Comparison of ENCODE assay signal across 7 mouse cellular contexts in genomic region chr8:121590203-121591177, GRCm38 (mm10). TPM values are rescaled to one million over a fixed set of nuclear protein-coding genes. Genes with fewer than 3 reads are reported as not detected.
DNase-seq lines count a peak whose midpoint lies in the region; ATAC-seq lines count a peak whose summit lies in the region.

Gene Map1lc3b, plus strand, starts transcription at chr8:121590361.

- H3K27me3 ChIP-seq in intestine, embryonic 16.5 days (replicated peaks; ENCODE audit: control insufficient read depth, insufficient read depth, low read length): no peaks in the 10 kb centered on the region
- no peaks in the 10 kb centered on the region for H3K27me3 ChIP-seq in midbrain, embryonic 11.5 days (ENCODE audit: control insufficient read depth, insufficient read depth, low read length)

- under 1% methylated on average over 92 of the region's 94 CpGs for WGBS in intestine, embryonic 16.5 days
- WGBS in midbrain, embryonic 11.5 days: under 1% methylated on average over 76 of the region's 94 CpGs

- peak within 1 kb of the TSS; percentile 80 for H3K4me2 ChIP-seq in intestine, embryonic 16.5 days (ENCODE audit: low read depth, low read length)
- peak within 1 kb of the TSS; percentile 57 for H3K4me2 ChIP-seq in midbrain, embryonic 11.5 days

- H3K27ac ChIP-seq in intestine, embryonic 16.5 days (ENCODE audit: low read length): peak within 1 kb of the TSS; percentile 66
- no peak within 1 kb of the TSS; the same call in 1 of the 2 replicates for H3K27ac ChIP-seq in midbrain, embryonic 11.5 days (ENCODE audit: low read depth, low read length)

- no peaks in the 10 kb centered on the region for H3K9me3 ChIP-seq in intestine, embryonic 16.5 days (ENCODE audit: control insufficient read depth, low read length)
- no peaks in the 10 kb centered on the region for H3K9me3 ChIP-seq in midbrain, embryonic 11.5 days (ENCODE audit: control insufficient read depth, low read length)

- H3K4me1 ChIP-seq in intestine, embryonic 16.5 days (ENCODE audit: control insufficient read depth, insufficient read depth, low read length): peaks cover 20% of the 10 kb centered on the region
- peaks cover 12% of the 10 kb centered on the region for H3K4me1 ChIP-seq in midbrain, embryonic 11.5 days (ENCODE audit: control insufficient read depth, insufficient read depth, low read length)

- H3K36me3 ChIP-seq in intestine, embryonic 16.5 days (ENCODE audit: control insufficient read depth, insufficient read depth, low read length): peaks cover 8% of the 10 kb centered on the region; the same call in 1 of the 2 replicates
- H3K36me3 ChIP-seq in midbrain, embryonic 11.5 days (ENCODE audit: control insufficient read depth, insufficient read depth, low read length): peaks cover 8% of the 10 kb centered on the region; the same call in 1 of the 2 replicates

- intact Hi-C loops in left cerebral cortex, postnatal 36 days (cut with DNase I): no loop called here

- DNase-seq in adrenal gland, adult 2 months: peak; percentile 98
- DNase-seq in embryo, embryonic 11.5 days (ENCODE audit: low read depth, low spot score): peak; percentile 92
- peak; percentile 94 to 96 for DNase-seq in gastrocnemius, postnatal 4 days (ENCODE audit: low spot score in 2 of 2)
- peak; percentile 94 to 98 for DNase-seq in left cerebral cortex, postnatal 36 days (ENCODE audit: low spot score in 2 of 2)
- DNase-seq in midbrain, embryonic 11.5 days (ENCODE audit: low spot score, missing footprints): peak; percentile 100
- peak; percentile 94 for DNase-seq in skeletal muscle tissue, adult 2 months (ENCODE audit: low read depth, low spot score)

- peak; percentile 85 for ATAC-seq in intestine, embryonic 16.5 days
- ATAC-seq in midbrain, embryonic 11.5 days (ENCODE audit: low FRiP score): peak; percentile 88

- H3K4me3 ChIP-seq in intestine, embryonic 16.5 days (ENCODE audit: low read length): peak within 1 kb of the TSS; percentile 94
- H3K4me3 ChIP-seq in midbrain, embryonic 11.5 days (ENCODE audit: low read depth, low read length): peak within 1 kb of the TSS; percentile 95

- H3K9ac ChIP-seq in intestine, embryonic 16.5 days (ENCODE audit: low read depth, low read length): peak within 1 kb of the TSS; percentile 94
- H3K9ac ChIP-seq in midbrain, embryonic 11.5 days (ENCODE audit: low read length): peak within 1 kb of the TSS; percentile 83

RNA-seq across cellular contexts. Expression of gene Map1lc3b, which starts in this region (rescaled TPM):
- total RNA-seq in adrenal gland, adult 2 months (2021): 100 to 1,000 TPM; 169 to 183 TPM
- polyA plus RNA-seq in adrenal gland, adult 2 months (2012; rRNA removed): 92.0 and 145 TPM in 2 replicates
- 100 to 1,000 TPM; 104 to 105 TPM for total RNA-seq in gastrocnemius, postnatal 4 days (2021)
- 190 and 192 TPM in 2 replicates for polyA plus RNA-seq in intestine, embryonic 16.5 days (2015; fragmentation: Nextera tagmentation; extraction: Ambion mirVana)
- total RNA-seq in left cerebral cortex, postnatal 36 days (2021): 100 to 1,000 TPM; 167 to 190 TPM
- 282 and 283 TPM in 2 replicates for polyA plus RNA-seq in midbrain, embryonic 11.5 days (2014; fragmentation: Nextera tagmentation; extraction: Ambion mirVana)
